Mouse (Mus musculus) testis, adult 2 months (tissue): Measurements from ENCODE around the gene Slc16a11.

Experiments used
- CTCF ChIP-seq: fragments of 200-500 bp; IDR thresholded peaks from 2 replicates; pipeline ENCODE4 v1.5.1; 2012; ENCODE audit warnings: low read depth, mild to moderate bottlenecking, inconsistent platforms, low read length, moderate library complexity; ENCODE audit not compliant: control insufficient read depth, insufficient read depth, insufficient replicate concordance
- POLR2A ChIP-seq: fragments of 200-500 bp; IDR thresholded peaks from 2 replicates; pipeline ENCODE4 v1.6.1; 2012; ENCODE audit warnings: low read depth, mild to moderate bottlenecking, inconsistent platforms, low read length, moderate library complexity; ENCODE audit not compliant: control insufficient read depth

DNA sequence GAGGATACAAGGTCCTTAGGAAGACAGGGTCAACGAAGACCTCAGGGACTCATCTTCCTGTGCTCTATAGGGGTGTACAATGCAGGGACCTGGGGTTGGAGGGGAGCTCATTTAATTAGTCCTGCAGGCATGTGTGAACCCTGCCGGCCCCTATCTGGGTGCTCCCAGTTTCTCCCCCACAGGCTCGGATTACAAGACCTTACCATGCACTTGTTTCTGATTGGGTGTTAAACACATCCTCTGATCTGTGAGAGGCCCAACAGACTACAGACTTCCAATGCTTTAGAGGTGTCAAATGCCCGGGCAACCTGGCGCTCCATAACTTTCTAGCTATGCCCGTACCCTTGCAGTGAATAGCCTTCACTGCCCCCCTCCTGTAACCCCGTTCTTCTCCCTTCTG, 44.4 kb upstream of the Slc16a11 start:
- no peak for TF ChIP-seq POLR2A
- TF ChIP-seq CTCF: no peak
